Mouse (Mus musculus) embryonic fibroblast, embryonic 13.5 days (primary cell): Measurements from ENCODE around the gene Spata6.

Experiments used
- CTCF ChIP-seq: IDR thresholded peaks from 2 replicates; pipeline ENCODE4 v1.5.1; 2011; ENCODE audit warnings: mild to moderate bottlenecking, control low read depth, low read length, moderate library complexity, borderline replicate concordance; ENCODE audit not compliant: insufficient read depth
- POLR2A ChIP-seq: IDR thresholded peaks from 2 replicates; pipeline ENCODE4 v1.6.1; 2011; ENCODE audit warnings: low read depth, mild to moderate bottlenecking, control low read depth, low read length, moderate library complexity

DNA sequence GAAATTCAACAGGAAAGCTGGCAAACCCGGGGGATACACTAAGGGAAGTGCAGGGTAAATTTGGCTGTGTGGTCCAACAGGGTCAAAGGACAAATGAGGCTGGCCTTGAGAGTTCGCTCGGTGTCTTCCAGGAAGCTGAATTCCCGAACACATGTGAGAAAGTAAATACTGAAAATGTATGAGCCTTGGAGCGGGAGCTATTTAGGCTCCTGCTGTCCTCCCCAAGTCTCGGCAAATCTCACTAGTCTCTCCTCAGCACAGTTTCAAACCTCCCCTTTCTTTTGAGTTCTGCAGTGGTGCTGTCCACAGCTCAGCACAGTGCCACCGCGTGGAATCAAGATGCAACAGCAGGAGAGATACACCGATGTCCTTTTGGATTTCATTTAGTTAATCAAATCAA, 32.8 kb upstream of the Spata6 start:
- TF ChIP-seq CTCF (peak; percentile 89), POLR2A (no peak)
